17 mouse cellular contexts compared by ENCODE assay signal in genomic region chr7:142479307-142479706, GRCm38 (mm10). TPM values are rescaled to one million over a fixed set of nuclear protein-coding genes. Genes with fewer than 3 reads are reported as not detected.
A peak's percentile ranks its signal among the peaks of the same experiment; 100 is the strongest.
DNase-seq lines count a peak whose midpoint lies in the region; ATAC-seq and TF ChIP-seq lines count a peak whose summit lies in the region.
"Had no signal": no experiment of that assay in that cellular context is flagged by ENCODE, and none has a peak within 500 bp of the region (broad histone marks: within the 10 kb centered on the region; RNA-seq: fewer than 3 reads in every experiment).

No protein-coding gene starts in this region.

- no peak for TF ChIP-seq CTCF in gastrocnemius, adult 2 months (IDR thresholded peaks at IDR 0.05)

- peaks cover 6% of the 10 kb centered on the region; the same call in 1 of the 2 replicates for H3K36me3 ChIP-seq in kidney, embryonic 15.5 days
- H3K36me3 ChIP-seq in heart, embryonic 16.5 days (ENCODE audit: control insufficient read depth, insufficient read depth), result no peaks in the 10 kb centered on the region
- H3K36me3 ChIP-seq in myocyte (ENCODE audit: control insufficient read depth, insufficient read depth), result peaks cover 7% of the 10 kb centered on the region
- H3K36me3 ChIP-seq in neural tube, embryonic 15.5 days, result no peaks in the 10 kb centered on the region
- H3K36me3 ChIP-seq: liver, embryonic 15.5 days had no signal

- no peak overlapping the region for H3K4me2 ChIP-seq in kidney, embryonic 15.5 days
- no peak overlapping the region for H3K4me2 ChIP-seq in heart, embryonic 16.5 days (ENCODE audit: low read depth, low read length)
- peak overlapping the region; percentile 94 for H3K4me2 ChIP-seq in myocyte (ENCODE audit: low read depth)
- H3K4me2 ChIP-seq in neural tube, embryonic 15.5 days, result no peak overlapping the region
- H3K4me2 ChIP-seq: forebrain, embryonic 13.5 days; liver, embryonic 15.5 days had no signal

- no peak overlapping the region for H3K9ac ChIP-seq in kidney, embryonic 15.5 days
- H3K9ac ChIP-seq in heart, embryonic 16.5 days (ENCODE audit: low read length), result no peak overlapping the region
- H3K9ac ChIP-seq in neural tube, embryonic 15.5 days (replicated peaks), result no peak overlapping the region
- H3K9ac ChIP-seq: forebrain, embryonic 13.5 days; liver, embryonic 15.5 days had no signal

- peaks cover 94% of the 10 kb centered on the region for H3K4me1 ChIP-seq in kidney, embryonic 15.5 days
- H3K4me1 ChIP-seq in heart, embryonic 16.5 days (ENCODE audit: control insufficient read depth, insufficient read depth, low read length), result peaks cover 72% of the 10 kb centered on the region
- peaks cover 22% of the 10 kb centered on the region for H3K4me1 ChIP-seq in neural tube, embryonic 15.5 days

- ATAC-seq in kidney, embryonic 15.5 days (replicated peaks; ENCODE audit: low FRiP score), result no peak
- ATAC-seq in heart, embryonic 16.5 days (replicated peaks; ENCODE audit: extremely low read depth, insufficient read depth, low FRiP score), result no peak
- no peak for ATAC-seq in monocyte, adult 5-6 weeks (replicated peaks; ENCODE audit: insufficient number of reproducible peaks, low FRiP score, low TSS enrichment, poor library complexity, severe bottlenecking)
- no peak for ATAC-seq in neural tube, embryonic 15.5 days (ENCODE audit: low FRiP score)
- ATAC-seq: forebrain, embryonic 13.5 days had no signal

- H3K27me3 ChIP-seq in kidney, embryonic 15.5 days, result no peaks in the 10 kb centered on the region
- H3K27me3 ChIP-seq in heart, embryonic 16.5 days (ENCODE audit: control insufficient read depth, insufficient read depth, low read length), result no peaks in the 10 kb centered on the region
- no peaks in the 10 kb centered on the region for H3K27me3 ChIP-seq in myocyte (ENCODE audit: control insufficient read depth, insufficient read depth, insufficient read length)
- H3K27me3 ChIP-seq in neural tube, embryonic 15.5 days (replicated peaks), result no peaks in the 10 kb centered on the region; the same call in 1 of the 2 replicates
- H3K27me3 ChIP-seq: forebrain, embryonic 13.5 days had no signal

- H3K4me3 ChIP-seq in gastrocnemius, adult 2 months, result peak overlapping the region; percentile 73
- H3K4me3 ChIP-seq in kidney, embryonic 15.5 days (replicated peaks), result no peak overlapping the region
- H3K4me3 ChIP-seq in heart, embryonic 16.5 days (ENCODE audit: low read length), result no peak overlapping the region
- H3K4me3 ChIP-seq in myocyte, result peak overlapping the region; percentile 86
- H3K4me3 ChIP-seq in neural tube, embryonic 15.5 days (replicated peaks), result no peak overlapping the region
- H3K4me3 ChIP-seq: forebrain, embryonic 13.5 days; liver, embryonic 15.5 days had no signal

- peaks cover 77% of the 10 kb centered on the region for H3K79me2 ChIP-seq in myocyte (ENCODE audit: control insufficient read depth, insufficient read depth)

- DNase-seq in gastrocnemius, adult 2 months, result peak; percentile 21
- DNase-seq in gastrocnemius, postnatal 4 days (ENCODE audit: low spot score in 2 of 2), result no peak
- no peak for DNase-seq in kidney, adult 18-20 months
- DNase-seq: cerebellum, adult 8-10 months; gastrocnemius, postnatal 10 days; kidney, postnatal 4 days; thymus, adult 2 months had no signal

- peak; percentile 9 for TF ChIP-seq POLR2A in myocyte (IDR thresholded peaks at IDR 0.05; ENCODE audit: insufficient read length, low read depth)

- H3K27ac ChIP-seq in gastrocnemius, adult 2 months, result peak overlapping the region; percentile 98
- peak overlapping the region; percentile 97 for H3K27ac ChIP-seq in kidney, embryonic 15.5 days
- H3K27ac ChIP-seq in heart, embryonic 16.5 days (ENCODE audit: low read length), result peak overlapping the region; percentile 86; the same call in 1 of the 2 replicates
- no peak overlapping the region for H3K27ac ChIP-seq in neural tube, embryonic 15.5 days (replicated peaks)
- H3K27ac ChIP-seq: forebrain, embryonic 13.5 days; liver, embryonic 15.5 days had no signal

- no peaks in the 10 kb centered on the region for H3K9me3 ChIP-seq in kidney, embryonic 15.5 days (replicated peaks)
- no peaks in the 10 kb centered on the region for H3K9me3 ChIP-seq in heart, embryonic 16.5 days (replicated peaks; ENCODE audit: control insufficient read depth, low read length)
- H3K9me3 ChIP-seq in neural tube, embryonic 15.5 days (replicated peaks), result no peaks in the 10 kb centered on the region
- H3K9me3 ChIP-seq: forebrain, embryonic 13.5 days; liver, embryonic 15.5 days had no signal

- intact Hi-C loops in gastrocnemius, adult 2 months (cut with DNase I), result no loop called here

- H3ac ChIP-seq in myocyte (ENCODE audit: control insufficient read depth, insufficient read length), result no peak overlapping the region

TF ChIP-seq in myocyte, 11 proteins besides CTCF, POLR2A, EP300 and RAD21:
- no peak for TF ChIP-seq SRF (IDR thresholded peaks at IDR 0.05; ENCODE audit: control insufficient read depth, insufficient read length, low read depth)
- no peak for TF ChIP-seq USF1 (IDR thresholded peaks at IDR 0.05; ENCODE audit: low read depth)

RNA-seq across cellular contexts. Expression of gene Lsp1, which starts 18.7 kb away (rescaled TPM):
- 10 to 100 TPM; 25.8 to 47.3 TPM for total RNA-seq in gastrocnemius, adult 2 months (2021)
- total RNA-seq in gastrocnemius, postnatal 4 days (2021), result 10 to 100 TPM; 26.3 to 28.7 TPM
- polyA plus RNA-seq in kidney, embryonic 15.5 days (2015; fragmentation: Nextera tagmentation; extraction: Ambion mirVana), result 115 and 139 TPM in 2 replicates
- 73.5 and 83.5 TPM in 2 replicates for polyA plus RNA-seq in heart, embryonic 16.5 days (2015; fragmentation: Nextera tagmentation; extraction: Ambion mirVana)
- polyA plus RNA-seq in myocyte (2012; fragmentation: generic; extraction: Trizol), result 298 TPM
- 1,011 to 1,374 TPM (median 1,247 TPM) in 3 replicates for total RNA-seq in monocyte, adult 5-6 weeks (2017)
- 6.9 and 58.6 TPM in 2 replicates for polyA plus RNA-seq in neural tube, embryonic 15.5 days (2015; fragmentation: Nextera tagmentation; extraction: Ambion mirVana)

RNA-seq across cellular contexts. Expression of gene Tnnt3, which starts 19.3 kb away (rescaled TPM):
- total RNA-seq in gastrocnemius, adult 2 months (2021), result over 10,000 TPM; 28,899 to 38,022 TPM
- over 10,000 TPM in 1 of 2 experiments, 1,000 to 10,000 TPM in 1; 9,881 to 10,830 TPM for total RNA-seq in gastrocnemius, postnatal 4 days (2021)
- 23.5 and 46.2 TPM in 2 replicates for polyA plus RNA-seq in kidney, embryonic 15.5 days (2015; fragmentation: Nextera tagmentation; extraction: Ambion mirVana)
- polyA plus RNA-seq in heart, embryonic 16.5 days (2015; fragmentation: Nextera tagmentation; extraction: Ambion mirVana), result 5.3 and 17.1 TPM in 2 replicates
- polyA plus RNA-seq in myocyte (2012; fragmentation: generic; extraction: Trizol), result 2,107 TPM
- 13.6 to 16.7 TPM (median 15.5 TPM) in 3 replicates for total RNA-seq in monocyte, adult 5-6 weeks (2017)
- 14.9 and 26.9 TPM in 2 replicates for polyA plus RNA-seq in neural tube, embryonic 15.5 days (2015; fragmentation: Nextera tagmentation; extraction: Ambion mirVana)
- total RNA-seq: left cerebral cortex, adult 18-20 months; megakaryocyte-erythroid progenitor cell, adult 5-6 weeks had no signal

RNA-seq across cellular contexts. Expression of gene Tnni2, which starts 37.7 kb away (rescaled TPM):
- total RNA-seq in gastrocnemius, adult 2 months (2021), result over 10,000 TPM; 15,929 to 19,962 TPM
- 1,000 to 10,000 TPM; 7,757 to 8,026 TPM for total RNA-seq in gastrocnemius, postnatal 4 days (2021)
- 19.0 and 45.8 TPM in 2 replicates for polyA plus RNA-seq in kidney, embryonic 15.5 days (2015; fragmentation: Nextera tagmentation; extraction: Ambion mirVana)
- polyA plus RNA-seq in heart, embryonic 16.5 days (2015; fragmentation: Nextera tagmentation; extraction: Ambion mirVana), result 14.1 and 27.0 TPM in 2 replicates
- 3,238 TPM for polyA plus RNA-seq in myocyte (2012; fragmentation: generic; extraction: Trizol)
- 7.5 to 20.6 TPM (median 11.3 TPM) in 3 replicates for total RNA-seq in monocyte, adult 5-6 weeks (2017)
- 16.4 and 24.8 TPM in 2 replicates for polyA plus RNA-seq in neural tube, embryonic 15.5 days (2015; fragmentation: Nextera tagmentation; extraction: Ambion mirVana)

RNA-seq across cellular contexts. Expression of gene Syt8, which starts 44.7 kb away (rescaled TPM):
- not detected for total RNA-seq in gastrocnemius, adult 2 months (2021)
- not detected for total RNA-seq in gastrocnemius, postnatal 4 days (2021)
- polyA plus RNA-seq in kidney, embryonic 15.5 days (2015; fragmentation: Nextera tagmentation; extraction: Ambion mirVana), result 0.62 and 1.3 TPM in 2 replicates
- polyA plus RNA-seq in heart, embryonic 16.5 days (2015; fragmentation: Nextera tagmentation; extraction: Ambion mirVana), result 0.17 and 0.32 TPM in 2 replicates
- 14.5 TPM for polyA plus RNA-seq in myocyte (2012; fragmentation: generic; extraction: Trizol)
- not detected in 3 replicates for total RNA-seq in monocyte, adult 5-6 weeks (2017)
- polyA plus RNA-seq in neural tube, embryonic 15.5 days (2015; fragmentation: Nextera tagmentation; extraction: Ambion mirVana), result 0.14 TPM in 1 of 2 replicates, not detected in the other
- total RNA-seq: adrenal gland, adult 18-20 months; left cerebral cortex, adult 18-20 months; megakaryocyte-erythroid progenitor cell, adult 5-6 weeks had no signal
- polyA plus RNA-seq: forebrain, embryonic 13.5 days had no signal

RNA-seq across cellular contexts. Expression of gene Mrpl23, which starts 53.2 kb away (rescaled TPM):
- 1 to 10 TPM in 1 of 2 experiments, under 1 TPM in 1; 0.89 to 1.4 TPM for total RNA-seq in gastrocnemius, adult 2 months (2021)
- total RNA-seq in gastrocnemius, postnatal 4 days (2021), result 1 to 10 TPM; 6.3 to 9.4 TPM
- 25.8 and 26.8 TPM in 2 replicates for polyA plus RNA-seq in kidney, embryonic 15.5 days (2015; fragmentation: Nextera tagmentation; extraction: Ambion mirVana)
- 14.2 and 20.0 TPM in 2 replicates for polyA plus RNA-seq in heart, embryonic 16.5 days (2015; fragmentation: Nextera tagmentation; extraction: Ambion mirVana)
- polyA plus RNA-seq in myocyte (2012; fragmentation: generic; extraction: Trizol), result 73.3 TPM
- 9.7 to 34.1 TPM (median 22.6 TPM) in 3 replicates for total RNA-seq in monocyte, adult 5-6 weeks (2017)
- polyA plus RNA-seq in neural tube, embryonic 15.5 days (2015; fragmentation: Nextera tagmentation; extraction: Ambion mirVana), result 21.0 and 27.9 TPM in 2 replicates

Comparison
In these comparisons a context has a peak if more than half of its experiments do, and no peak if none do; other contexts are left out.
1. H3K4me3 ChIP-seq: peak in gastrocnemius, adult 2 months (single experiment) and myocyte (single experiment); none in kidney, embryonic 15.5 days (single experiment), heart, embryonic 16.5 days (single experiment) and neural tube, embryonic 15.5 days (single experiment).
2. RNA of gene Tnnt3, which starts 19.3 kb away (polyA plus RNA-seq): 2,107 TPM in myocyte (single experiment); 14.9 to 26.9 TPM in neural tube, embryonic 15.5 days, 23.5 to 46.2 TPM in kidney, embryonic 15.5 days and 5.3 to 17.1 TPM in heart, embryonic 16.5 days; every median in the first group is over 10 times any median in the second.
3. RNA of gene Tnni2, which starts 37.7 kb away (polyA plus RNA-seq): 3,238 TPM in myocyte (single experiment); 14.1 to 27.0 TPM in heart, embryonic 16.5 days, 16.4 to 24.8 TPM in neural tube, embryonic 15.5 days and 19.0 to 45.8 TPM in kidney, embryonic 15.5 days; every median in the first group is over 10 times any median in the second.